ENCODE assay signal across 24 mouse cellular contexts in the genomic region with DNA sequence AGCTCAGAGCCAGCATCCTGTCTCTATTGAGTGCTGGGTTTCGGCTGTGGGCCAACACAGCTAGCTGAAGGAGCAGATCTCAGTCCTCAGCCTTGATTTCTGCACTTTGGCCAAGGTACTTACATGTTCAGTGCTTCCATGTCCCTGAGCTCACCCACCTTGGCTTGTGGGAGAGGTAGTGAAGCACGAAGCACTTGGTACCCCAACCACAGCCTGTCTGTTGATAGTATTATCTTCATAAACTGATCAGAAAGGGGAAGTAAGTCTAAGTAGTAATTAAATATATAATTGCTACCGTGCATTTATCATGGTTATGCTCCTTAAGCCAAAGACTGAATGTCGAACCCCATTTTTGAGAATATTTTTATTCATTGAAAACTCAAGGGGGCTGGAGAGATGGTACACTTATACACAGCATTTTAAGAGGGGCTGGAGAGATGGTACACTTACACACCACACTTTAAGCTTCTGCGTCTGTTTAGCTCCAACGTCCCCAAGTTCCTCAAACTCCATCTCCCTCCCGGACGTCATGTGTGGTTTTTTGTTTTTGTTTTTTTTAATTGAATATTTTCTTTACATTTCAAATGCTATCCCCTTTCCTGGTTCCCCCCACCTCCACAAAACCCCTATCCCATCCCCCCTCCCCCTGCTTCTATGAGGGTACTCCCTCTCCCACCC. TPM values are rescaled to one million over a fixed set of nuclear protein-coding genes. Genes with fewer than 3 reads are reported as not detected.
A peak's percentile ranks its signal among the peaks of the same experiment; 100 is the strongest.
DNase-seq lines count a peak whose midpoint lies in the region; ATAC-seq lines count a peak whose summit lies in the region.
"Had no signal": no experiment of that assay in that cellular context is flagged by ENCODE, and none has a peak within 500 bp of the region (broad histone marks: within the 10 kb centered on the region; RNA-seq: fewer than 3 reads in every experiment).

No protein-coding gene starts in this region.

- WGBS in hindbrain, embryonic 10.5 days: 91% methylated on average over 8 of the region's 8 CpGs
- WGBS in kidney, embryonic 14.5 days: 92% methylated on average over 8 of the region's 8 CpGs

- no peak overlapping the region for H3K27ac ChIP-seq in hindbrain, embryonic 10.5 days
- H3K27ac ChIP-seq in kidney, embryonic 14.5 days (ENCODE audit: low read depth, low read length): no peak overlapping the region
- H3K27ac ChIP-seq: embryonic facial prominence, embryonic 10.5 days; embryonic facial prominence, embryonic 12.5 days; forebrain, embryonic 13.5 days; forebrain, embryonic 15.5 days had no signal

- H3K9ac ChIP-seq in kidney, embryonic 14.5 days (ENCODE audit: low read depth, low read length): no peak overlapping the region
- H3K9ac ChIP-seq: embryonic facial prominence, embryonic 12.5 days; forebrain, embryonic 13.5 days; forebrain, embryonic 15.5 days had no signal

- H3K4me2 ChIP-seq in kidney, embryonic 14.5 days (replicated peaks; ENCODE audit: low read depth, low read length): no peak overlapping the region
- H3K4me2 ChIP-seq: embryonic facial prominence, embryonic 12.5 days; forebrain, embryonic 13.5 days; forebrain, embryonic 15.5 days had no signal

- no peaks in the 10 kb centered on the region for H3K36me3 ChIP-seq in hindbrain, embryonic 10.5 days
- no peaks in the 10 kb centered on the region for H3K36me3 ChIP-seq in kidney, embryonic 14.5 days (ENCODE audit: control insufficient read depth, insufficient read depth, low read length)
- H3K36me3 ChIP-seq: embryonic facial prominence, embryonic 10.5 days; embryonic facial prominence, embryonic 12.5 days; forebrain, embryonic 15.5 days; G1E had no signal

- ATAC-seq in granulocyte monocyte progenitor cell, adult 5-6 weeks (replicated peaks; ENCODE audit: poor library complexity, severe bottlenecking): peak; percentile 92
- ATAC-seq in megakaryocyte, adult 5-6 weeks (ENCODE audit: poor library complexity, severe bottlenecking): peak; percentile 68
- no peak for ATAC-seq in kidney, embryonic 14.5 days (ENCODE audit: low FRiP score, low TSS enrichment)
- ATAC-seq: CD4-positive, CD25-positive, alpha-beta regulatory T cell, adult 4 months; forebrain, embryonic 13.5 days; forebrain, embryonic 15.5 days had no signal

- H3K9me3 ChIP-seq in hindbrain, embryonic 10.5 days: no peaks in the 10 kb centered on the region
- no peaks in the 10 kb centered on the region for H3K9me3 ChIP-seq in kidney, embryonic 14.5 days (ENCODE audit: control insufficient read depth, low read length)
- H3K9me3 ChIP-seq: embryonic facial prominence, embryonic 10.5 days; embryonic facial prominence, embryonic 12.5 days; forebrain, embryonic 13.5 days; forebrain, embryonic 15.5 days; G1E had no signal

- no peaks in the 10 kb centered on the region for H3K4me1 ChIP-seq in hindbrain, embryonic 10.5 days (replicated peaks)
- H3K4me1 ChIP-seq in kidney, embryonic 14.5 days (ENCODE audit: control insufficient read depth, insufficient read depth, low read length): no peaks in the 10 kb centered on the region
- H3K4me1 ChIP-seq: embryonic facial prominence, embryonic 10.5 days; embryonic facial prominence, embryonic 12.5 days; forebrain, embryonic 13.5 days; forebrain, embryonic 15.5 days had no signal

- H3K4me3 ChIP-seq in hindbrain, embryonic 10.5 days: no peak overlapping the region
- H3K4me3 ChIP-seq in kidney, embryonic 14.5 days (ENCODE audit: low read length): no peak overlapping the region
- H3K4me3 ChIP-seq: embryonic facial prominence, embryonic 10.5 days; embryonic facial prominence, embryonic 12.5 days; forebrain, embryonic 13.5 days; forebrain, embryonic 15.5 days had no signal

- DNase-seq in heart, adult 11 months: peak; percentile 27
- DNase-seq in heart, postnatal 4 days: no peak
- DNase-seq in hindbrain, embryonic 10.5 days (ENCODE audit: low spot score): no peak
- DNase-seq in right cerebral cortex, adult 2 months (ENCODE audit: low spot score in 2 of 2): no peak
- DNase-seq: adrenal gland, adult 2 months; adrenal gland, postnatal 10 days; adrenal gland, postnatal 25 days; B cell, adult 2 months; cerebellum, adult 11 months; cerebellum, adult 18-20 months; cerebellum, adult 8-10 months; cerebellum, adult 9-11 months; cerebellum, postnatal 14 days; cerebellum, postnatal 36 days had no signal

- no peaks in the 10 kb centered on the region for H3K27me3 ChIP-seq in hindbrain, embryonic 10.5 days (ENCODE audit: insufficient read depth, poor library complexity, severe bottlenecking)
- H3K27me3 ChIP-seq in kidney, embryonic 14.5 days (ENCODE audit: control insufficient read depth, insufficient read depth, low read length): no peaks in the 10 kb centered on the region
- H3K27me3 ChIP-seq: CH12.LX; embryonic facial prominence, embryonic 12.5 days; forebrain, embryonic 13.5 days; forebrain, embryonic 15.5 days had no signal

RNA-seq across cellular contexts. Expression of a gene that starts 8.6 kb away (rescaled TPM):
- total RNA-seq in heart, postnatal 4 days (2021): 1 to 10 TPM; 2.7 to 2.9 TPM
- 10.4 and 12.0 TPM in 2 replicates for total RNA-seq in granulocyte monocyte progenitor cell, adult 5-6 weeks (2014; fragmentation: Nextera tagmentation)
- total RNA-seq in granulocyte monocyte progenitor cell, adult 5-6 weeks (2017): 2.8 and 4.8 TPM in 2 replicates
- 7.0 and 8.5 TPM in 2 replicates for total RNA-seq in megakaryocyte, adult 5-6 weeks (2015)
- 1.1 and 2.7 TPM in 2 replicates for total RNA-seq in megakaryocyte, adult 5-6 weeks (2017)
- 2.5 and 3.0 TPM in 2 replicates for polyA plus RNA-seq in hindbrain, embryonic 10.5 days (2016; fragmentation: Nextera tagmentation; extraction: Ambion mirVana)
- polyA plus RNA-seq in kidney, embryonic 14.5 days (2014; fragmentation: Nextera tagmentation; extraction: Ambion mirVana): 2.6 and 3.6 TPM in 2 replicates
